Mouse (Mus musculus) thymus, adult 2 months (tissue): ENCODE measurements around the gene Eva1c. TPM values are rescaled to one million over a fixed set of nuclear protein-coding genes. Genes with fewer than 3 reads are reported as not detected.

ENCODE experiments used
- DNase-seq: peaks from one replicate; pipeline ENCODE4 v3.0.0; 2021
- H3K27ac ChIP-seq: fragments of 200-500 bp; 2 replicates; pipeline ENCODE4 v1.5.1; 2012; ENCODE audit warnings: low read length, control low read depth; ENCODE audit not compliant: control insufficient read depth, insufficient read depth
- H3K27me3 ChIP-seq: fragments of 200-500 bp; 2 replicates; pipeline ENCODE4 v1.6.1; 2012; ENCODE audit warnings: mild to moderate bottlenecking, low read length, moderate library complexity, mixed read lengths; ENCODE audit not compliant: control insufficient read depth, insufficient read depth
- H3K36me3 ChIP-seq: fragments of 200-500 bp; 2 replicates; pipeline ENCODE4 v1.6.1; 2012; ENCODE audit warnings: mild to moderate bottlenecking, low read length, moderate library complexity; ENCODE audit not compliant: control insufficient read depth, insufficient read depth
- H3K4me1 ChIP-seq: fragments of 200-500 bp; replicated peaks from 2 replicates; pipeline ENCODE4 v1.6.1; 2012; ENCODE audit warnings: low read length; ENCODE audit not compliant: control insufficient read depth, insufficient read depth
- H3K4me3 ChIP-seq: fragments of 200-500 bp; 2 replicates; pipeline ENCODE4 v1.5.1; 2012; ENCODE audit warnings: mild to moderate bottlenecking, low read length, control low read depth, moderate library complexity; ENCODE audit not compliant: control insufficient read depth, insufficient read depth
- CTCF ChIP-seq: fragments of 200-500 bp; IDR thresholded peaks from 2 replicates; pipeline ENCODE4 v1.5.1; 2012; ENCODE audit warnings: mild to moderate bottlenecking, control low read depth, low read length, moderate library complexity, borderline replicate concordance; ENCODE audit not compliant: control insufficient read depth, poor library complexity, insufficient read depth; ENCODE audit errors: extremely low read depth
- POLR2A ChIP-seq: fragments of 200-500 bp; IDR thresholded peaks from 2 replicates; pipeline ENCODE4 v1.6.1; 2012; ENCODE audit warnings: mild to moderate bottlenecking, low read length, control low read depth, moderate library complexity; ENCODE audit not compliant: control insufficient read depth, poor library complexity, insufficient read depth; ENCODE audit errors: extremely low read depth
- WGBS: fragments of 180-500 bp; shearing (Covaris S2); methylation state at CpG from one replicate; pipeline ENCODE4 v1.1.7; 2018; 5-methylcytosine and 5-hydroxymethylcytosine counted together
- polyA plus RNA-seq: library from polyadenylated mRNA; depleted of rRNA; stranded (reverse); fragments of >200 nt; gene quantifications from 2 replicates; pipeline ENCODE4 v1.2.3, GENCODE M21; 2012

The Eva1c gene
- polyA plus RNA-seq, 1 experiment, result 2.0 TPM

- H3K27ac ChIP-seq, result no peak overlapping the region
- 2% methylated on average over 45 of the region's 45 CpGs for WGBS
- no peaks in the 10 kb centered on the region for H3K36me3 ChIP-seq
- TF ChIP-seq POLR2A (no peak), CTCF (no peak)
- peaks cover 7% of the 10 kb centered on the region; the same call in 1 of the 2 replicates for H3K27me3 ChIP-seq
- peak overlapping the region; percentile 33 for H3K4me3 ChIP-seq
- H3K4me1 ChIP-seq, result no peaks in the 10 kb centered on the region
- DNase-seq, result peak; percentile 13
Observed at GRCm38 (mm10) chr16:90829894-90830685, 3.6 kb downstream of the Eva1c start.

- Histone ChIP-seq H3K4me1 (no peaks in the 10 kb centered on the region), H3K4me3 (peak overlapping the region; percentile 33), H3K36me3 (no peaks in the 10 kb centered on the region), H3K27me3 (peaks cover 7% of the 10 kb centered on the region; the same call in 1 of the 2 replicates), H3K27ac (no peak overlapping the region)
- TF ChIP-seq POLR2A (no peak), CTCF (no peak)
- no peak for DNase-seq
- WGBS, result 3% methylated on average over 67 of the region's 67 CpGs
Observed at GRCm38 (mm10) chr16:90830686-90831439, 4.3 kb downstream of the Eva1c start.

GRCm38 (mm10) chr16:90831676-90832075 is 5.2 kb downstream of the Eva1c start:
- no peak for TF ChIP-seq POLR2A
- TF ChIP-seq CTCF, result no peak
- no peaks in the 10 kb centered on the region for H3K4me1 ChIP-seq
- no peak overlapping the region for H3K4me3 ChIP-seq
- no peaks in the 10 kb centered on the region for H3K36me3 ChIP-seq
- no peak overlapping the region for H3K27ac ChIP-seq
- H3K27me3 ChIP-seq, result peaks cover 7% of the 10 kb centered on the region; the same call in 1 of the 2 replicates
- 27% methylated on average over 15 of the region's 15 CpGs for WGBS
- no peak for DNase-seq

DNA sequence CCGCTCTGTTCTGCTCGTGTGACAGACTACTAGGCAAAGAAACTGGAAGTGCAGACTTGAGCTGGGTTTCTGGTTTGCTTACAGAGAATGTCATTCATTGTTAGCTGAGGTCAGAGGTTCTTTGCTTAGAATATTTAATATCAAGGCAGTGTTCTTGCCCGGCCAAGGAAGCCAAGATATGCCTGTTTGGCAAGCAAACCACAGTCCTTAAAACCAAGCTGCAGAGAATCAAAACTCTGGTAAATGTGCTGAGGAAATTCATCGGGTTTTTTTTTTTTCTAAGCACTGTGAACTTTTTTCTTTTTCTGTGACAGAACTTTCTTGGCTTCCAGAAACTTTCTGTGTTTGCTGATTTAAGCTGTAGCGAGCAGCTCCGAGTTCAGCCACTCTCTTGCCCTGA is 6.0 kb downstream of the Eva1c start:
- no peaks in the 10 kb centered on the region for H3K4me1 ChIP-seq
- 38% methylated on average over 6 of the region's 6 CpGs for WGBS
- DNase-seq, result no peak
- H3K4me3 ChIP-seq, result no peak overlapping the region
- H3K36me3 ChIP-seq, result no peaks in the 10 kb centered on the region
- no peak overlapping the region for H3K27ac ChIP-seq
- peaks cover 7% of the 10 kb centered on the region; the same call in 1 of the 2 replicates for H3K27me3 ChIP-seq
- TF ChIP-seq POLR2A (no peak), CTCF (no peak)

GRCm38 (mm10) chr16:90833041-90833791 is 6.7 kb downstream of the Eva1c start:
- DNase-seq, result no peak
- H3K27ac ChIP-seq, result no peak overlapping the region
- peaks cover 7% of the 10 kb centered on the region; the same call in 1 of the 2 replicates for H3K27me3 ChIP-seq
- 66% methylated on average over 9 of the region's 9 CpGs for WGBS
- no peaks in the 10 kb centered on the region for H3K36me3 ChIP-seq
- TF ChIP-seq CTCF, result no peak
- no peak for TF ChIP-seq POLR2A
- no peak overlapping the region for H3K4me3 ChIP-seq
- no peaks in the 10 kb centered on the region for H3K4me1 ChIP-seq

DNA sequence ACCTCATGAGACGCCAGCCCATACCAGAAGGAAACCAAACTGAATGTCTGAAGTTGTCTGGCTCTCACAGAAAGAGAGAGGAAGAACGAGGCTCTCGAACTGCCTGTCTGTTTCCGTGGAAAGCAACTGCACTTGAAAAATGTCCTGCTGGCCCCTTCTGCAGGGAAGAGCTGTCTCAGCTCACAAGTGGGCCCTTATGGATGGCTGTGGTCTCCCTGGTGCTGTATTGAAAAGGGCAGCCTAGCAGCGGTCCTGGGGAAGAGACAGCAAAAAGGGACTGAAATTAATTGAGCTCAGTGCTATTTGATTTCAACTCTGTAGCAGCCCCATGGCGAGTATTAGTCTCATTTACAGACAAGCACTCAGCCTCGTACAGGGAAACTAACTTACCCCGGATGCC is 10.9 kb downstream of the Eva1c start:
- Histone ChIP-seq H3K4me1 (no peaks in the 10 kb centered on the region), H3K27ac (no peak overlapping the region), H3K27me3 (no peaks in the 10 kb centered on the region; the same call in 1 of the 2 replicates), H3K36me3 (no peaks in the 10 kb centered on the region), H3K4me3 (no peak overlapping the region)
- 63% methylated on average over 8 of the region's 8 CpGs for WGBS
- TF ChIP-seq CTCF (no peak), POLR2A (no peak)
- DNase-seq, result no peak
